Mouse (Mus musculus) olfactory bulb, adult 2 months (tissue): ENCODE data around the gene Abca13.

Experiments
- CTCF ChIP-seq: fragments of 200-500 bp; IDR thresholded peaks from 2 replicates; pipeline ENCODE4 v1.5.1; 2012; ENCODE audit warnings: low read depth, mild to moderate bottlenecking, low read length, moderate library complexity; ENCODE audit not compliant: insufficient read depth
- POLR2A ChIP-seq: fragments of 200-500 bp; IDR thresholded peaks from 2 replicates; pipeline ENCODE4 v1.6.1; 2012; ENCODE audit warnings: mild to moderate bottlenecking, low read depth, low read length, moderate library complexity; ENCODE audit not compliant: insufficient read depth

GRCm38 (mm10) chr11:9305450-9305849 is 113.7 kb downstream of the Abca13 start:
- TF ChIP-seq CTCF = no peak
- TF ChIP-seq POLR2A = no peak
